Mouse (Mus musculus) kidney, embryonic 15.5 days (tissue): ENCODE data around the gene Osbpl11. TPM values are rescaled to one million over a fixed set of nuclear protein-coding genes. Genes with fewer than 3 reads are reported as not detected.
"Not testable (repeated sequence)": the region's sequence is repeated elsewhere in the genome, so short reads cannot be mapped to it uniquely, and the experiment has no call there.

ENCODE experiments used
- ATAC-seq: fragments of 200-750 bp; cut with Nextera tagmentation; replicated peaks from 2 replicates; pipeline ENCODE4 v1.8.0; 2017; ENCODE audit warnings: moderate TSS enrichment; ENCODE audit not compliant: low FRiP score
- H3K27ac ChIP-seq: fragments of 300-500 bp; sonication (generic); 2 replicates; pipeline ENCODE4 v1.5.1; 2015; ENCODE audit warnings: mild to moderate bottlenecking, inconsistent platforms
- H3K27me3 ChIP-seq: fragments of 300-500 bp; sonication (generic); 2 replicates; pipeline ENCODE4 v1.6.1; 2015; ENCODE audit warnings: inconsistent platforms
- H3K36me3 ChIP-seq: fragments of 300-500 bp; sonication (generic); 2 replicates; pipeline ENCODE4 v1.6.1; 2015; ENCODE audit warnings: inconsistent platforms
- H3K4me1 ChIP-seq: fragments of 300-500 bp; sonication (generic); 2 replicates; pipeline ENCODE4 v1.6.1; 2015; ENCODE audit warnings: inconsistent platforms
- H3K4me2 ChIP-seq: fragments of 300-500 bp; sonication (generic); 2 replicates; pipeline ENCODE4 v1.6.1; 2015; ENCODE audit warnings: moderate library complexity, mild to moderate bottlenecking, inconsistent platforms
- H3K4me3 ChIP-seq: fragments of 300-500 bp; sonication (generic); replicated peaks from 2 replicates; pipeline ENCODE4 v1.5.1; 2015; ENCODE audit warnings: mild to moderate bottlenecking, inconsistent platforms
- H3K9ac ChIP-seq: fragments of 300-500 bp; sonication (generic); 2 replicates; pipeline ENCODE4 v1.6.1; 2015; ENCODE audit warnings: mild to moderate bottlenecking, inconsistent platforms
- H3K9me3 ChIP-seq: fragments of 300-500 bp; sonication (generic); replicated peaks from 2 replicates; pipeline ENCODE4 v1.6.1; 2016; ENCODE audit warnings: inconsistent platforms
- WGBS: fragments of 180-500 bp; shearing (Covaris S2); methylation state at CpG from one replicate; pipeline ENCODE4 v1.1.7; 2015; ENCODE audit warnings: mixed read lengths; 5-methylcytosine and 5-hydroxymethylcytosine counted together
- polyA plus RNA-seq: library from polyadenylated mRNA; unstranded; fragments of >200 nt; fragmentation: Nextera tagmentation; extraction: Ambion mirVana; gene quantifications from 2 replicates; pipeline ENCODE4 v1.2.1, GENCODE M21; 2015

Osbpl11 gene
- polyA plus RNA-seq, 1 experiment from 2014 or later, result 18.9 TPM

- H3K4me2 ChIP-seq, result no peak overlapping the region
- ATAC-seq, result no peak
- H3K4me1 ChIP-seq, result no peaks in the 10 kb centered on the region
- H3K9ac ChIP-seq, result no peak overlapping the region
- H3K27me3 ChIP-seq, result no peaks in the 10 kb centered on the region
- H3K4me3 ChIP-seq, result no peak overlapping the region
- no peak overlapping the region for H3K27ac ChIP-seq
- WGBS, result 77% methylated on average over 2 of the region's 2 CpGs
- H3K36me3 ChIP-seq, result peaks cover 69% of the 10 kb centered on the region
- H3K9me3 ChIP-seq, result 0 out of 2 replicates have a peak, but pooled peaks cover 2% of the 10 kb centered on the region
Observed at GRCm38 (mm10) chr16:33210812-33211211, 25.9 kb downstream of the Osbpl11 start.

DNA sequence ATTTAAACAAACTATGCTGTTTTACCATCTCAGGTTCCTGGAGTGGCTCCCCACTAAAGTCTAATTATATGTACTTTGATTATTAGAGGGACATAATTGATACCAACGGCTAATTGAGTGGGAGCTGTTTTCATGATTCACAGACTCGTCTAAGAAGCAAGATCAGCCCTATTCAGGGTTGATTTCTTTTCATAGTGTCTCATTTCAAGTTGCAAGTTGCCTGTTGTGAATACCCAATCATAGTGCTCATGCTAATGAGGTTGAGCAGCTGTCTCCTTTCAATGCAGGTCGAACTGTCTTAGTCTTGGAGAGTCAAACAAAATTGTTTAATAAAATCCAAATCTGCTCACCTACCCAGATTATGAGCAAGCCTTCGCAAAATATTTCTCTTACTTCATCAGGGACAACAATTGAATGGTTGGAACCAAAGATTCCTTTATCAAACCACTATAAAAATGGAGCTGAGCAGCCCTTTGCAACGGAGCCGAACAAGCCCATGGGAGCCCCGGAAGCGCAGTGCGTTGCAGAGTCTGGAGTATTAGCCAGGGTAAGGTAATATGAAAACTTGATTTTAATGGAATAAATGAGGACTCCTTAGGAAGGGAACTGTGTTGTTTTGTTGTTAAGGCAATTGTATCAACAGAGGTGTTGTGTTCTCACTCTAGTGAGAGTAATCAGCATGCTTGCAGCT lies 31.6 kb downstream of the Osbpl11 start:
- H3K36me3 ChIP-seq, result peaks cover 52% of the 10 kb centered on the region
- H3K4me1 ChIP-seq, result no peaks in the 10 kb centered on the region
- no peaks in the 10 kb centered on the region for H3K9me3 ChIP-seq
- H3K4me3 ChIP-seq, result no peak overlapping the region
- no peak overlapping the region for H3K27ac ChIP-seq
- H3K4me2 ChIP-seq, result no peak overlapping the region
- H3K27me3 ChIP-seq, result no peaks in the 10 kb centered on the region
- ATAC-seq, result no peak
- no peak overlapping the region for H3K9ac ChIP-seq
- 68% methylated on average over 9 of the region's 9 CpGs for WGBS

DNA sequence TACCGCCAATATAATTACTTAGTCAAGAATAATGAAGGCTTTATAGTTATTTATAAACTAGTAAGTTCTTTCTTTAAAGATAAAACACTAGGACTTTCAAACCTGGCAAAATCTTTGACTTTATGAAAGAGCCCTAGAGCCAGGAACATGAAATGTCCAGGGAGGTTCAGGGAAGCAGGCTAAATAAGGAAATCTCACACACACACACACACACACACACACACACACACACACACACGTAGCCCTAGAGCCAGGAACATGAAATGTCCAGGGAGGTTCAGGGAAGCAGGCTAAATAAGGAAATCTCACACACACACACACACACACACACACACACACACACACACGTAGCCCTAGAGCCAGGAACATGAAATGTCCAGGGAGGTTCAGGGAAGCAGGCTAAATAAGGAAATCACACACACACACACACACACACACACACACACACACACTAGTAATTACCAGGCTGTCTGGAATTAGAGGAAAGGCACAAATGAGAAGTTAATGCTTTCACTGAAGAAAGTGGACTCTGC lies 32.7 kb downstream of the Osbpl11 start:
- 72% methylated on average over 3 of the region's 3 CpGs for WGBS
- not testable (repeated sequence) for H3K9ac ChIP-seq, H3K9me3 ChIP-seq, H3K4me2 ChIP-seq, ATAC-seq, H3K4me1 ChIP-seq, H3K27me3 ChIP-seq, H3K4me3 ChIP-seq, H3K27ac ChIP-seq
- peaks cover 49% of the 10 kb centered on the region for H3K36me3 ChIP-seq

- WGBS, result 91% methylated on average over 3 of the region's 3 CpGs
- no peak overlapping the region for H3K4me3 ChIP-seq
- ATAC-seq, result no peak
- no peaks in the 10 kb centered on the region for H3K9me3 ChIP-seq
- H3K27ac ChIP-seq, result no peak overlapping the region
- peaks cover 53% of the 10 kb centered on the region for H3K36me3 ChIP-seq
- no peak overlapping the region for H3K9ac ChIP-seq
- no peak overlapping the region for H3K4me2 ChIP-seq
- H3K4me1 ChIP-seq, result no peaks in the 10 kb centered on the region
- H3K27me3 ChIP-seq, result no peaks in the 10 kb centered on the region
Observed at GRCm38 (mm10) chr16:33222482-33222881, 37.6 kb downstream of the Osbpl11 start.

- no peaks in the 10 kb centered on the region for H3K9me3 ChIP-seq
- no peak overlapping the region for H3K27ac ChIP-seq
- WGBS, result 73% methylated on average over 5 of the region's 5 CpGs
- no peaks in the 10 kb centered on the region for H3K4me1 ChIP-seq
- ATAC-seq, result no peak
- H3K36me3 ChIP-seq, result peaks cover 63% of the 10 kb centered on the region
- H3K4me3 ChIP-seq, result no peak overlapping the region
- H3K9ac ChIP-seq, result no peak overlapping the region
- H3K27me3 ChIP-seq, result no peaks in the 10 kb centered on the region
- H3K4me2 ChIP-seq, result no peak overlapping the region
Observed at GRCm38 (mm10) chr16:33224381-33224780, 39.5 kb downstream of the Osbpl11 start.

GRCm38 (mm10) chr16:33234128-33234527 lies 49.3 kb downstream of the Osbpl11 start:
- H3K27me3 ChIP-seq, result no peaks in the 10 kb centered on the region
- H3K4me1 ChIP-seq, result peaks cover 15% of the 10 kb centered on the region
- no peak overlapping the region for H3K4me2 ChIP-seq
- ATAC-seq, result peak; percentile 82
- no peaks in the 10 kb centered on the region for H3K9me3 ChIP-seq
- H3K4me3 ChIP-seq, result no peak overlapping the region
- peaks cover 69% of the 10 kb centered on the region for H3K36me3 ChIP-seq
- peak overlapping the region; percentile 41; the same call in 1 of the 2 replicates for H3K27ac ChIP-seq
- H3K9ac ChIP-seq, result no peak overlapping the region
- WGBS, result 55% methylated on average over 12 of the region's 12 CpGs

DNA sequence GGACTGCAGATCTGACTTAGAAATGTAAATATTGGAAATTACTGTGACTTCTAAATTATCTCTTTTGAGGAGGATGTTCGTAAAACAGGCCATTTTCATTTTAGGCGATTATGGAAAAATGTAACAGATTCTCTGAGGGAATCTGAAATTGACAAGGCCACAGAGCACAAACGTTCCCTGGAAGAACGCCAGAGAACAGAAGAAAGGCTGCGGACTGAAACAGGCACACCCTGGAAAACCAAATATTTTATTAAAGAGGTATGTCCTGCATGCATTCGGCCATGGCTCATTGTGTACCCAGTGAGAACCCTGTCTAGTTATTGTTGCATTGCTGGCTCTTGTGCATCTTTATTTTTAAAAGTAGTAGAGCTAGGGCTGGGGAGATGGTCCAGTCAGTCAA lies 51.3 kb downstream of the Osbpl11 start:
- peaks cover 72% of the 10 kb centered on the region for H3K36me3 ChIP-seq
- no peak for ATAC-seq
- no peak overlapping the region for H3K27ac ChIP-seq

DNA sequence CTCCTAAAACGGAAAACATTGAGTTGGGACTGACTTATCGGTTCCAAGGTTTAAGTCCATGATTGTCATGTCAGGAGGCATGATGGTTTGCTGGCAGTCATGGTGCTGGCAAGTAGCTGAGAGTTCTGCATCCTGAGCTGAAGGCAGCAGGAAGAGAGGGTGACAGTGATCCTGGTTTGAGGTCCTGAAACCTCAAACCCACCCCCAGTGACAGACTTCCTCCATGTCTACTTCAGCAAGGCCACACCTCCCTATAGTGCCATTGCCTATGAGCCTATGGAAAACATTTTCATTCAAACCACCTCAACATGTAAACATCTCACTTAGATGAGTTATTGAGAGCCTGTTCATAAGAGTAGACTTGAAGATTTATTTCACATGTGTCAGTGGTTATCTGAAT lies 54.4 kb downstream of the Osbpl11 start:
- no peak for ATAC-seq
- no peak overlapping the region for H3K4me2 ChIP-seq
- H3K27me3 ChIP-seq, result no peaks in the 10 kb centered on the region
- H3K4me3 ChIP-seq, result no peak overlapping the region
- no peak overlapping the region for H3K9ac ChIP-seq
- 88% methylated on average over 2 of the region's 2 CpGs for WGBS
- peaks cover 4% of the 10 kb centered on the region for H3K4me1 ChIP-seq
- no peak overlapping the region for H3K27ac ChIP-seq
- H3K9me3 ChIP-seq, result no peaks in the 10 kb centered on the region
- H3K36me3 ChIP-seq, result peaks cover 93% of the 10 kb centered on the region

More for the DNA sequence above, 51.3 kb downstream of the Osbpl11 start:
- Histone ChIP-seq H3K9ac (no peak overlapping the region), H3K4me2 (no peak overlapping the region), H3K27me3 (no peaks in the 10 kb centered on the region), H3K4me1 (peaks cover 15% of the 10 kb centered on the region), H3K9me3 (no peaks in the 10 kb centered on the region), H3K4me3 (no peak overlapping the region)
- WGBS, result 73% methylated on average over 6 of the region's 6 CpGs

DNA sequence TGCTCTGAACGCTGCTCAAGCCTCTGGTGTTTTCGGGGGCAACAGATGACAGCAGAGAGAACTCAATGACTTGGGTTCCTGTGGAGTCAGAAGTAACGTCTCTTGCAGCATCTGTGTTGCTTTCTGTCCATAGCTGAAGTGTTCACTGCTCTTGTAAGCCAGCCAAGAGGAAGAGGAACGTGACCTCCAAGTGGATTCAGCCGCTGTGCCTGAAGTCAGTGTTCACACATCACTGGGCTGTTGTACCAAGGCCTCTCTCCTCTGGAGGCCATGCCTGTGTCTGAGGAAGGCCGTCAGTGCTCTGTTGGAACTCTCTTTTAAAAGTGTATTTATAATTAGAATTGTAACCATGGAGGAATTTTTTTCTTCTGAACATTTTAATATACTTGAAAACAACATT lies 57.2 kb downstream of the Osbpl11 start:
- no peak for ATAC-seq

DNA sequence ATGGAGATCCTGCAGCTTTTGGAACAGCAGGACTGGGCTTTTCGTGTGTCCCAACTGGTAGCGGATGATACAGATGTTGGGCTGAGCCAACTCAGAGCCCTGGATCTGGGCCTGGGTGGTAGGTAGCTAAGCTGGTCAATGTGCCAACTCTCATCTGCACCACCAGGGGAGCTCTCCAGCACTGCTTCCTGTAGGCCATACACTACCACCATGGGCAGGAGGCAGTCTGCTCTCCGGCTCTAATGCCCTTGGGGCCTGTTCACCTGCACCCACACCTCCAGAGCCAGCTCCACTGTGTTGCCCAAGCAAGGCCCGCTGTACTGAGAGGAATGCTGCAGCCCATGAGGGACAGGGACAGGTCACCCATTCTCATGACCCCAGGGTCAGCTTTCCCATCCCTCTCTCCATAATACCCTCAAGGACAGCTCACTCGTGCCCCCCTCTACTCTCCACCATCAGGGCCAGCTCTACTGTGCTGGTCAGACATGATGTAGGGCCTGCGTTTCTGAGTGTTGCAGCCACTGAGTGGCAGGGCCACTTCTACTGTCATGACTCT lies 59.3 kb downstream of the Osbpl11 start:
- Histone ChIP-seq H3K4me3 (no peak overlapping the region), H3K27me3 (no peaks in the 10 kb centered on the region), H3K4me1 (no peaks in the 10 kb centered on the region), H3K9me3 (no peaks in the 10 kb centered on the region), H3K9ac (no peak overlapping the region), H3K36me3 (peaks cover 65% of the 10 kb centered on the region), H3K27ac (no peak overlapping the region), H3K4me2 (no peak overlapping the region)
- ATAC-seq, result 0 out of 2 replicates have a peak, but pooled peaks have one; percentile 33
- 89% methylated on average over 6 of the region's 6 CpGs for WGBS

More for the DNA sequence above, 57.2 kb downstream of the Osbpl11 start:
- 70% methylated on average over 6 of the region's 6 CpGs for WGBS
- Histone ChIP-seq H3K9me3 (no peaks in the 10 kb centered on the region), H3K4me1 (no peaks in the 10 kb centered on the region), H3K4me2 (no peak overlapping the region), H3K27me3 (no peaks in the 10 kb centered on the region), H3K9ac (no peak overlapping the region), H3K27ac (no peak overlapping the region), H3K4me3 (no peak overlapping the region), H3K36me3 (peaks cover 78% of the 10 kb centered on the region)

DNA sequence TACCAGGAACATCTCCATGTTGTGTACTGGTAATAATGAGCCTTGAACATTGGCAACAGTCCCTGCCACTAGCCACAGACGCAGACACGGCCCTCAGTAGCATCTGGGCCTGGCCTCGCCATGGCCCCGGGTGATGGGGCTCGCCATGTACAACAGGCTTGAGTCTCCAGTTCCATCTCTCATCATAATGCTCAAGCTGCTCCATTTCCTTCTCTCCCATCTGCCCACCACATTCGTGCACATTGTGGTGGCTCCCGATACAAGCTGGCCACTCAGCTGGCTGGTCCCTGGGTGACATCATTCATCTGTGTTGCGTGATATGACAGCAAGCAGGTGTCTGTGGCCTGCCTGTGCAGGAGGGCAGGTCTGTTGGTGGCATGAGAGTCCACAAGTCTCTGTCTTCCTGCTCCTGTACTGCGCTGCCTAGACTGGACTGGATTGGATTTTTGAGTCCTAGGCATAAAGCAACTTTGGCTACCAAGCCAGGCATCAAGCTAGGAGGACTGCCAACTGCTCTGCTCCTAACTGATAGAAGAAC lies 60.1 kb downstream of the Osbpl11 start:
- H3K4me1 ChIP-seq, result no peaks in the 10 kb centered on the region
- H3K9me3 ChIP-seq, result no peaks in the 10 kb centered on the region
- H3K4me3 ChIP-seq, result no peak overlapping the region
- peaks cover 58% of the 10 kb centered on the region for H3K36me3 ChIP-seq
- no peak overlapping the region for H3K4me2 ChIP-seq
- H3K27me3 ChIP-seq, result no peaks in the 10 kb centered on the region
- ATAC-seq, result no peak
- no peak overlapping the region for H3K27ac ChIP-seq
- no peak overlapping the region for H3K9ac ChIP-seq
- WGBS, result 91% methylated on average over 9 of the region's 9 CpGs

GRCm38 (mm10) chr16:33246526-33246925 lies 61.7 kb downstream of the Osbpl11 start:
- Histone ChIP-seq H3K27ac (no peak overlapping the region), H3K9ac (no peak overlapping the region), H3K36me3 (peaks cover 42% of the 10 kb centered on the region), H3K9me3 (no peaks in the 10 kb centered on the region), H3K4me1 (peaks cover 6% of the 10 kb centered on the region), H3K4me2 (no peak overlapping the region), H3K27me3 (no peaks in the 10 kb centered on the region), H3K4me3 (no peak overlapping the region)
- 87% methylated on average over 5 of the region's 5 CpGs for WGBS
- no peak for ATAC-seq
